Comparison of ENCODE assay signal across 7 mouse cellular contexts in genomic region chr2:37734979-37735806, GRCm38 (mm10). TPM values are rescaled to one million over a fixed set of nuclear protein-coding genes. Genes with fewer than 3 reads are reported as not detected.
DNase-seq lines count a peak whose midpoint lies in the region; ATAC-seq and TF ChIP-seq lines count a peak whose summit lies in the region.

No protein-coding gene starts in this region.

- H3K4me3 ChIP-seq in embryonic facial prominence, embryonic 13.5 days: peak overlapping the region; percentile 7; the same call in 1 of the 2 replicates
- H3K4me3 ChIP-seq in intestine, embryonic 16.5 days (ENCODE audit: low read length): no peak overlapping the region
- peak overlapping the region; percentile 15 for H3K4me3 ChIP-seq in thymus, adult 2 months (ENCODE audit: control insufficient read depth, insufficient read depth, low read length)

- peak overlapping the region; percentile 51 for H3K9ac ChIP-seq in embryonic facial prominence, embryonic 13.5 days
- 0 out of 2 replicates have a peak overlapping the region, but pooled peaks have one; percentile 18 for H3K9ac ChIP-seq in intestine, embryonic 16.5 days (ENCODE audit: low read depth, low read length)

- H3K27ac ChIP-seq in embryonic facial prominence, embryonic 13.5 days: peak overlapping the region; percentile 72
- H3K27ac ChIP-seq in intestine, embryonic 16.5 days (ENCODE audit: low read length): no peak overlapping the region
- H3K27ac ChIP-seq in thymus, adult 2 months (ENCODE audit: control insufficient read depth, insufficient read depth, low read length): no peak overlapping the region

- H3K4me2 ChIP-seq in embryonic facial prominence, embryonic 13.5 days: peak overlapping the region; percentile 52
- peak overlapping the region; percentile 37 for H3K4me2 ChIP-seq in intestine, embryonic 16.5 days (ENCODE audit: low read depth, low read length)

- H3K36me3 ChIP-seq in embryonic facial prominence, embryonic 13.5 days: no peaks in the 10 kb centered on the region
- H3K36me3 ChIP-seq in intestine, embryonic 16.5 days (ENCODE audit: control insufficient read depth, insufficient read depth, low read length): no peaks in the 10 kb centered on the region
- H3K36me3 ChIP-seq in thymus, adult 2 months (ENCODE audit: control insufficient read depth, insufficient read depth, low read length): no peaks in the 10 kb centered on the region

- TF ChIP-seq POLR2A in thymus, adult 2 months (IDR thresholded peaks at IDR 0.05; ENCODE audit: control insufficient read depth, extremely low read depth, insufficient read depth, low read length, poor library complexity): no peak

- DNase-seq in right cerebral cortex, adult 18-20 months: peak; percentile 45
- no peak for DNase-seq in right cerebral cortex, postnatal 4 days
- peak; percentile 65 for DNase-seq in thymus, adult 2 months
- DNase-seq in cerebellum, adult 11-12 months: no peak

- WGBS in embryonic facial prominence, embryonic 13.5 days: 17% methylated on average over 17 of the region's 17 CpGs
- WGBS in intestine, embryonic 16.5 days: 21% methylated on average over 17 of the region's 17 CpGs
- 11% methylated on average over 17 of the region's 17 CpGs for WGBS in thymus, adult 2 months

- TF ChIP-seq CTCF in thymus, adult 2 months (IDR thresholded peaks at IDR 0.05; ENCODE audit: borderline replicate concordance, control insufficient read depth, extremely low read depth, insufficient read depth, low read length, poor library complexity): no peak

- no peak for ATAC-seq in embryonic facial prominence, embryonic 13.5 days (ENCODE audit: insufficient number of reproducible peaks, insufficient read depth, low FRiP score, low TSS enrichment, low read depth)
- no peak for ATAC-seq in intestine, embryonic 16.5 days
- peak; percentile 89 for ATAC-seq in megakaryocyte-erythroid progenitor cell, adult 5-6 weeks (replicated peaks; ENCODE audit: low FRiP score, low TSS enrichment, poor library complexity, severe bottlenecking)

- no peaks in the 10 kb centered on the region for H3K9me3 ChIP-seq in embryonic facial prominence, embryonic 13.5 days
- H3K9me3 ChIP-seq in intestine, embryonic 16.5 days (ENCODE audit: control insufficient read depth, low read length): no peaks in the 10 kb centered on the region

- H3K27me3 ChIP-seq in embryonic facial prominence, embryonic 13.5 days: no peaks in the 10 kb centered on the region
- H3K27me3 ChIP-seq in intestine, embryonic 16.5 days (replicated peaks; ENCODE audit: control insufficient read depth, insufficient read depth, low read length): no peaks in the 10 kb centered on the region
- no peaks in the 10 kb centered on the region for H3K27me3 ChIP-seq in thymus, adult 2 months (ENCODE audit: control insufficient read depth, insufficient read depth, low read length)

- peaks cover 11% of the 10 kb centered on the region for H3K4me1 ChIP-seq in embryonic facial prominence, embryonic 13.5 days
- H3K4me1 ChIP-seq in intestine, embryonic 16.5 days (ENCODE audit: control insufficient read depth, insufficient read depth, low read length): 0 out of 2 replicates have a peak, but pooled peaks cover 10% of the 10 kb centered on the region
- peaks cover 17% of the 10 kb centered on the region for H3K4me1 ChIP-seq in thymus, adult 2 months (replicated peaks; ENCODE audit: control insufficient read depth, insufficient read depth, low read length)

RNA-seq across cellular contexts. Expression of gene Strbp, which starts 31.5 kb away (rescaled TPM):
- polyA plus RNA-seq in embryonic facial prominence, embryonic 13.5 days (2015; fragmentation: Nextera tagmentation; extraction: Ambion mirVana): 35.3 and 38.7 TPM in 2 replicates
- 27.5 and 28.3 TPM in 2 replicates for polyA plus RNA-seq in intestine, embryonic 16.5 days (2015; fragmentation: Nextera tagmentation; extraction: Ambion mirVana)
- 61.7 and 64.4 TPM in 2 replicates for total RNA-seq in megakaryocyte-erythroid progenitor cell, adult 5-6 weeks (2014; fragmentation: Nextera tagmentation)
- 82.5 and 97.5 TPM in 2 replicates for total RNA-seq in megakaryocyte-erythroid progenitor cell, adult 5-6 weeks (2017)
- polyA plus RNA-seq in thymus, adult 2 months (2012; rRNA removed): 10.6 and 12.7 TPM in 2 replicates

RNA-seq across cellular contexts. Expression of gene Crb2, which starts 40.9 kb away (rescaled TPM):
- 0.22 and 0.56 TPM in 2 replicates for polyA plus RNA-seq in embryonic facial prominence, embryonic 13.5 days (2015; fragmentation: Nextera tagmentation; extraction: Ambion mirVana)
- polyA plus RNA-seq in intestine, embryonic 16.5 days (2015; fragmentation: Nextera tagmentation; extraction: Ambion mirVana): 0.95 and 1.1 TPM in 2 replicates
- not detected in 2 replicates for total RNA-seq in megakaryocyte-erythroid progenitor cell, adult 5-6 weeks (2014; fragmentation: Nextera tagmentation)
- total RNA-seq in megakaryocyte-erythroid progenitor cell, adult 5-6 weeks (2017): not detected in 2 replicates
- 0.17 and 0.38 TPM in 2 replicates for polyA plus RNA-seq in thymus, adult 2 months (2012; rRNA removed)

Comparison
In these comparisons a context has a peak if more than half of its experiments do, and no peak if none do; other contexts are left out.
1. DNase-seq: peak in right cerebral cortex, adult 18-20 months (single experiment) and thymus, adult 2 months (single experiment); none in right cerebral cortex, postnatal 4 days (single experiment) and cerebellum, adult 11-12 months (single experiment).